Mouse (Mus musculus) heart, embryonic 14.5 days (tissue): Measurements from ENCODE around the gene Srarp. TPM values are rescaled to one million over a fixed set of nuclear protein-coding genes. Genes with fewer than 3 reads are reported as not detected.

Experiments
- ATAC-seq: fragments of 200-750 bp; cut with Nextera tagmentation; 2 replicates; pipeline ENCODE4 v1.8.0; 2017; ENCODE audit warnings: low read depth, moderate TSS enrichment; ENCODE audit not compliant: insufficient number of reproducible peaks, insufficient read depth, low FRiP score
- H3K27ac ChIP-seq, 2 experiments: fragments of 200-500 bp in 1 of 2; fragments of 300-500 bp in 1 of 2; sonication (generic) in 1 of 2; replicated peaks in 1 of 2; 2 replicates each; pipeline ENCODE4 v1.5.1; 2012 to 2014; ENCODE audit warnings: low read depth in 2 of 2, low read length in 2 of 2, control low read depth in 1 of 2, mild to moderate bottlenecking in 1 of 2, mixed read lengths in 1 of 2; ENCODE audit not compliant: control insufficient read depth in 1 of 2, insufficient read depth in 1 of 2
- H3K27me3 ChIP-seq: fragments of 300-500 bp; sonication (generic); 2 replicates; pipeline ENCODE4 v1.6.1; 2014; ENCODE audit warnings: mild to moderate bottlenecking, low read length, control low read depth; ENCODE audit not compliant: control insufficient read depth, insufficient read depth
- H3K36me3 ChIP-seq: fragments of 300-500 bp; sonication (generic); 2 replicates; pipeline ENCODE4 v1.6.1; 2014; ENCODE audit warnings: mild to moderate bottlenecking, control low read depth, low read length, mixed read lengths; ENCODE audit not compliant: control insufficient read depth, insufficient read depth
- H3K4me1 ChIP-seq, 2 experiments: fragments of 200-500 bp in 1 of 2; fragments of 300-500 bp in 1 of 2; sonication (generic) in 1 of 2; 2 replicates each; pipeline ENCODE4 v1.6.1; 2012 to 2014; ENCODE audit warnings: low read length in 2 of 2, control low read depth in 1 of 2, mixed read lengths in 1 of 2; ENCODE audit not compliant: control insufficient read depth in 2 of 2, insufficient read depth in 2 of 2
- H3K4me2 ChIP-seq: fragments of 300-500 bp; sonication (generic); 2 replicates; pipeline ENCODE4 v1.6.1; 2014; ENCODE audit warnings: mild to moderate bottlenecking, low read length
- H3K4me3 ChIP-seq, 2 experiments: fragments of 200-500 bp in 1 of 2; fragments of 300-500 bp in 1 of 2; sonication (generic) in 1 of 2; 2 replicates each; pipeline ENCODE4 v1.5.1; 2012 to 2014; ENCODE audit warnings: low read length in 2 of 2, mild to moderate bottlenecking in 2 of 2, control low read depth in 1 of 2, low read depth in 1 of 2, moderate library complexity in 1 of 2; ENCODE audit not compliant: control insufficient read depth in 1 of 2, insufficient read depth in 1 of 2
- H3K9ac ChIP-seq: fragments of 300-500 bp; sonication (generic); 2 replicates; pipeline ENCODE4 v1.6.1; 2014; ENCODE audit warnings: mild to moderate bottlenecking, low read length
- H3K9me3 ChIP-seq: fragments of 300-500 bp; sonication (generic); 2 replicates; pipeline ENCODE4 v1.6.1; 2016; ENCODE audit warnings: low read length, control low read depth; ENCODE audit not compliant: control insufficient read depth
- WGBS: fragments of 180-500 bp; shearing (Covaris S2); extraction: QIAGEN DNeasy Blood & Tissue Kit; methylation state at CpG from one replicate; pipeline ENCODE4 v1.1.7; 2014; 5-methylcytosine and 5-hydroxymethylcytosine counted together
- polyA plus RNA-seq: library from polyadenylated mRNA; unstranded; fragments of >200 nt; fragmentation: Nextera tagmentation; extraction: Ambion mirVana; gene quantifications from 2 replicates; pipeline ENCODE4 v1.2.1, GENCODE M21; 2014

Srarp gene
- polyA plus RNA-seq, 1 experiment from 2014 or later, result not detected

DNA sequence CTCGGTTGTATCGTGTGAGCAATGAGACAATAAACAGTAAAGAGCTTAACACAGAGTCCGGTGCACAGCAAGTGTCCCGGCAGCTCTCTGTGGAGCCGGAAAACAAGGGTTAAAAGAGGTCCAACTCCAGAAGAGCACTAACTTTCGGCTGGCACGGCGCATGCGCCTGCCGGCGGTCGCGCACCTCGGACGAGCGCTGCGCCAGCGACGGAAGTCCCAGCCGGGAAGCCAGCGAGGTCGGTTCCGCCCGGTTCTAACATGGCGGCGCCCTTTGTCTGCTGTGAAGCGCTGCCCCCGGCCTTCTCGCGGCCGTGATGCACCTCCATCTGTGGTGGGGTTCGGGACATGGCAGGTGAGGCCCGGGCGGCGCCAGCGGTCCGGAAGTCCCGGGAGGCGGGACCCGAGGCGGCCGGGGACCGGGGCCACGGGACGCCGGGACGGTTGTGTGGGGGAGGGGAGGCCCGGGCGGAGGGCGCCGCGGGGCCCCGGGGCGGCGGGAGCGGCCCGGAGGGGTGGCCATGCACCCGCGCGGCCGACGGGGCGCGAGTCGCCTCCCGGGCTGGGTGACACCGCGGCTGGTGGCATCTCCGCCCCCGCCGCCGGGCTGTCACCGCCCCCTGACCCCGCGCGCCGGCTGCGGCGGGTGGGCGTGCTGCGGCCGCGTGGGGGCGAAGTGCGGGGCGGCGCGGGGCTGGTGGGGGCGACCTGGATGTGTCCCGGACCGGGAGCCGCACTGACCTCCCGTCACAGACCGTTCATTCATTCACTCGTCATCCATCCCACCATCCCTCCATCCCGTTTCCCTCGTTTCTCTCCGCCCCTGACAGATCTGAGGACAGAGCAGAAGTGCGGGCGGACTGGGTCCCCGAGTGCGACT, 8.8 kb upstream of the Srarp start, which contains the start of gene Zbtb17:
Gene Zbtb17, plus strand, starts transcription at position 204 of the 877 bp plus-strand sequence.
- Histone ChIP-seq H3K27ac (peak within 1 kb of the TSS; percentile 29 to 84; a peak in 3 of 4 replicates), H3K27me3 (no peaks in the 10 kb centered on the region), H3K4me1 (peaks cover 7 to 21% of the 10 kb centered on the region in 2 experiments), H3K9ac (peak within 1 kb of the TSS; percentile 98), H3K4me2 (peak within 1 kb of the TSS; percentile 73), H3K4me3 (peak within 1 kb of the TSS; percentile 85 to 100), H3K9me3 (no peaks in the 10 kb centered on the region), H3K36me3 (peaks cover 25% of the 10 kb centered on the region)
- under 1% methylated on average over 67 of the region's 102 CpGs for WGBS
- ATAC-seq, result peak; percentile 84

GRCm38 (mm10) chr4:141443641-141444429, 7.9 kb upstream of the Srarp start:
- Histone ChIP-seq H3K4me1 (peaks cover 7 to 21% of the 10 kb centered on the region in 2 experiments), H3K9me3 (no peaks in the 10 kb centered on the region), H3K36me3 (peaks cover 19% of the 10 kb centered on the region), H3K9ac (peak overlapping the region; percentile 98), H3K4me2 (peak overlapping the region; percentile 73), H3K4me3 (peak overlapping the region; percentile 85 to 100), H3K27ac (peak overlapping the region in 1 of 2 experiments; percentile 84; a peak in 2 of 4 replicates), H3K27me3 (no peaks in the 10 kb centered on the region)
- no peak for ATAC-seq
- WGBS, result 34% methylated on average over 11 of the region's 11 CpGs

DNA sequence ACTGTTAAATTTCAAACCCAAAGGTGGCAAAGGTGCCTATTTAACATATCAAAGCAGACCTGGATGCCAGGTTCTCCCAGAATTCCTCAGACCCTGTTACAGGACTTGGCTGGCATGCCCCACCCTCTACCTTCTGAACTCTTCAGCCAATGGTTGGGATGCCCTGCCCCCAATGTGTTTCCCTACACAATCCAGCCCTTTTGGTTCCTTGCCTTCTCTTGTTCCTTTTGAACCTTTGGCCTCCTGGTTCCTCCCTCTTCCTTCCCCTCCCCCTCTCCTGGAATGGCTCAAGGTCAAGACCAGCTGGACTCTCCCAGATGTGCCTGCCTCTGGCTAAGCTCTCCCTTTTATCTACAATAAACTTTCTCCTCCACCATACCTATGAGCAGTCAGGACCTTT, 5.0 kb upstream of the Srarp start:
- Histone ChIP-seq H3K9me3 (no peaks in the 10 kb centered on the region), H3K4me2 (no peak overlapping the region), H3K4me1 (peaks cover 7 to 19% of the 10 kb centered on the region in 2 experiments), H3K27me3 (no peaks in the 10 kb centered on the region), H3K9ac (no peak overlapping the region), H3K36me3 (no peaks in the 10 kb centered on the region), H3K4me3 (no peak overlapping the region), H3K27ac (no peak overlapping the region)
- no peak for ATAC-seq

GRCm38 (mm10) chr4:141439083-141439803, 3.3 kb upstream of the Srarp start:
- H3K27ac ChIP-seq, result no peak overlapping the region
- no peak for ATAC-seq

GRCm38 (mm10) chr4:141433191-141433590, 2.7 kb downstream of the Srarp start:
- H3K9me3 ChIP-seq, result no peaks in the 10 kb centered on the region
- H3K4me3 ChIP-seq, result no peak overlapping the region
- H3K36me3 ChIP-seq, result no peaks in the 10 kb centered on the region
- ATAC-seq, result no peak
- H3K4me1 ChIP-seq, result no peaks in the 10 kb centered on the region
- WGBS, result 80% methylated on average over 18 of the region's 18 CpGs
- no peak overlapping the region for H3K9ac ChIP-seq
- H3K27ac ChIP-seq, result no peak overlapping the region
- no peak overlapping the region for H3K4me2 ChIP-seq
- H3K27me3 ChIP-seq, result no peaks in the 10 kb centered on the region

More at GRCm38 (mm10) chr4:141439083-141439803, 3.3 kb upstream of the Srarp start:
- Histone ChIP-seq H3K4me3 (no peak overlapping the region), H3K36me3 (no peaks in the 10 kb centered on the region), H3K4me1 (peaks cover 3 to 11% of the 10 kb centered on the region in 2 experiments; a peak in 3 of 4 replicates), H3K27me3 (no peaks in the 10 kb centered on the region), H3K4me2 (no peak overlapping the region), H3K9ac (no peak overlapping the region), H3K9me3 (no peaks in the 10 kb centered on the region)
- 69% methylated on average over 12 of the region's 12 CpGs for WGBS

DNA sequence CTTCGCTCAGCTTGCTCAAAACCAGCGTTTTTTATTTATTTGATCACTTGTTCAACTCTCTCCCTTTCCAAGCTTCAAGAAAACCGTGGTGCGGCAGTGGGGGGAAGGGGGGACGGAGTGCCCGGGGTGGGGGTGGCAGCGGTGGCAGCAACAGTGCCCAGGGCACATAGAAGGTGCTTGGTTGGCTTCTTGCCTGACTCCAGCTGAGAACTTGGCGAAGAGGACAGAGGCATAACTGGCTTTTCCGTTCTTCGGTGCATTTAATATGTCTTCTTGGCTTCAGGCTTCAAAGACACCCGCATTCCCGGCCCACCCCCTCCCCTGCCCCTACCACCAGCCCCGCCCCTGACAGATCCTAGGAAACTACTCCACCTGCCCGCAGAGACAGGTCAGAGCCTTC, 3.2 kb downstream of the Srarp start:
- no peak for ATAC-seq
- Histone ChIP-seq H3K27me3 (no peaks in the 10 kb centered on the region), H3K4me3 (no peak overlapping the region), H3K36me3 (no peaks in the 10 kb centered on the region), H3K9ac (no peak overlapping the region), H3K9me3 (no peaks in the 10 kb centered on the region), H3K27ac (no peak overlapping the region), H3K4me2 (no peak overlapping the region), H3K4me1 (no peaks in the 10 kb centered on the region)
- 66% methylated on average over 14 of the region's 14 CpGs for WGBS

DNA sequence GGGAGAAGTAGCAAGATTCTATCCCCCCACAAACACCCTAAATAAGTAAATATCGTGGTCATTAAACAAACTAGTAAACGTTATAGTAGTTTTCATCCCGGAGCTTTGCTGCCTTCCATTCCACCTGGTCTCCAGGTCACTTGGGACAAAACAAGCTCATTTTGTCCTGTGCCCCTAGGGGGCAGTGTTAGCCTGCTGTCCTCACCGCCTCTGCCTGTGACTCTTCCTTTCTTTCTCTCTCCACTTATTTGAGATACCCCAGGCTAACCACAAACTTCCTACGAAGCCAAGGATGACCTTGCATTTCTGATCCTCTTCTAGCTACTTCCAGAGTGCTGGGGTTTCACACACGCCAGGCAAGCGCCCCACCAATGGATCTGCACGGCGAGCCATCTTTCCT, 4.9 kb downstream of the Srarp start:
- Histone ChIP-seq H3K27me3 (no peaks in the 10 kb centered on the region), H3K27ac (no peak overlapping the region), H3K4me3 (no peak overlapping the region), H3K9me3 (no peaks in the 10 kb centered on the region), H3K4me1 (peaks cover 13 to 14% of the 10 kb centered on the region in 2 experiments), H3K36me3 (no peaks in the 10 kb centered on the region), H3K9ac (no peak overlapping the region), H3K4me2 (no peak overlapping the region)
- 41% methylated on average over 9 of the region's 9 CpGs for WGBS
- ATAC-seq, result no peak
